Mouse (Mus musculus) liver, embryonic 14.5 days (tissue): Measurements from ENCODE around the gene Lmcd1. TPM values are rescaled to one million over a fixed set of nuclear protein-coding genes. Genes with fewer than 3 reads are reported as not detected.

Source experiments
- ATAC-seq: fragments of 200-750 bp; cut with Nextera tagmentation; 2 replicates; pipeline ENCODE4 v1.8.0; 2017; ENCODE audit warnings: moderate number of reproducible peaks, mild to moderate bottlenecking, moderate library complexity; ENCODE audit not compliant: insufficient read depth
- DNase-seq, 3 experiments: peaks; one replicate each; pipeline ENCODE4 v3.0.0-alpha.2; 2012 to 2013; ENCODE audit warnings: low read depth in 3 of 3, low spot score in 3 of 3
- H3K27ac ChIP-seq: fragments of 300-500 bp; sonication (generic); 2 replicates; pipeline ENCODE4 v1.5.1; 2014; ENCODE audit warnings: moderate library complexity, mild to moderate bottlenecking, control low read depth, inconsistent platforms
- H3K27me3 ChIP-seq: fragments of 300-500 bp; sonication (generic); 2 replicates; pipeline ENCODE4 v1.6.1; 2014; ENCODE audit warnings: mild to moderate bottlenecking, low read length, moderate library complexity; ENCODE audit not compliant: control insufficient read depth, insufficient read depth
- H3K36me3 ChIP-seq: fragments of 300-500 bp; sonication (generic); replicated peaks from 2 replicates; pipeline ENCODE4 v1.6.1; 2014; ENCODE audit warnings: low read depth; ENCODE audit not compliant: control insufficient read depth, insufficient read depth
- H3K4me1 ChIP-seq, 2 experiments: fragments of 200-500 bp in 1 of 2; fragments of 300-500 bp in 1 of 2; sonication (generic) in 1 of 2; replicated peaks; 2 replicates each; pipeline ENCODE4 v1.6.1; 2012 to 2014; ENCODE audit warnings: antibody characterized with exemption in 1 of 2, inconsistent platforms in 1 of 2, low read length in 1 of 2; ENCODE audit not compliant: control insufficient read depth in 2 of 2, insufficient read depth in 2 of 2
- H3K4me2 ChIP-seq: fragments of 300-500 bp; sonication (generic); 2 replicates; pipeline ENCODE4 v1.6.1; 2014; ENCODE audit warnings: low read depth, mild to moderate bottlenecking, control low read depth, moderate library complexity
- H3K4me3 ChIP-seq, 2 experiments: fragments of 200-500 bp in 1 of 2; fragments of 300-500 bp in 1 of 2; sonication (generic) in 1 of 2; 2 replicates each; pipeline ENCODE4 v1.5.1; 2012 to 2014; ENCODE audit warnings: low read depth in 2 of 2, low read length in 2 of 2, mild to moderate bottlenecking in 2 of 2, control low read depth in 1 of 2, inconsistent platforms in 1 of 2, moderate library complexity in 1 of 2; ENCODE audit not compliant: insufficient read depth in 1 of 2
- H3K9ac ChIP-seq: fragments of 300-500 bp; sonication (generic); replicated peaks from 2 replicates; pipeline ENCODE4 v1.6.1; 2014; ENCODE audit warnings: mild to moderate bottlenecking, control low read depth, moderate library complexity
- H3K9me3 ChIP-seq: fragments of 300-500 bp; sonication (generic); 2 replicates; pipeline ENCODE4 v1.6.1; 2016; ENCODE audit warnings: low read length, mixed read lengths; ENCODE audit not compliant: control insufficient read depth
- CTCF ChIP-seq: IDR thresholded peaks from 2 replicates; pipeline ENCODE4 v1.5.1; 2016; ENCODE audit warnings: antibody characterized with exemption, low read depth, control low read depth
- EP300 ChIP-seq: IDR thresholded peaks from 2 replicates; pipeline ENCODE4 v1.6.1; 2016; ENCODE audit warnings: antibody characterized with exemption, low read depth
- WGBS: fragments of 180-500 bp; shearing (Covaris S2); extraction: QIAGEN DNeasy Blood & Tissue Kit; methylation state at CpG from one replicate; pipeline ENCODE4 v1.1.7; 2014; ENCODE audit not compliant: insufficient replicate concordance; 5-methylcytosine and 5-hydroxymethylcytosine counted together
- polyA plus RNA-seq, 2 experiments: library from polyadenylated mRNA; depleted of rRNA in 1 of 2; stranded (reverse) in 1 of 2; unstranded in 1 of 2; fragments of >200 nt; fragmentation: Nextera tagmentation in 1 of 2; extraction: Ambion mirVana in 1 of 2; gene quantifications; 2 replicates each; pipeline versions ENCODE4 v1.2.1 to v1.2.3; 2012 to 2014

Gene Lmcd1
- polyA plus RNA-seq, 2 experiments: 0.27 to 0.39 TPM

- Histone ChIP-seq H3K9ac (no peak overlapping the region), H3K36me3 (no peaks in the 10 kb centered on the region), H3K9me3 (no peaks in the 10 kb centered on the region), H3K27ac (no peak overlapping the region), H3K27me3 (no peaks in the 10 kb centered on the region), H3K4me3 (no peak overlapping the region), H3K4me2 (no peak overlapping the region), H3K4me1 (no peaks in the 10 kb centered on the region)
- TF ChIP-seq EP300: no peak
- TF ChIP-seq CTCF: no peak
- DNase-seq (no peak), ATAC-seq (no peak)
- 62% methylated on average over 6 of the region's 6 CpGs for WGBS
Measured at GRCm38 (mm10) chr6:112337667-112338066, 64.1 kb downstream of the Lmcd1 start.

GRCm38 (mm10) chr6:112339016-112339415, 65.5 kb downstream of the Lmcd1 start:
- TF ChIP-seq CTCF (no peak), EP300 (no peak)
- Histone ChIP-seq H3K4me3 (no peak overlapping the region), H3K9me3 (no peaks in the 10 kb centered on the region), H3K4me1 (no peaks in the 10 kb centered on the region), H3K27me3 (no peaks in the 10 kb centered on the region), H3K4me2 (no peak overlapping the region), H3K36me3 (no peaks in the 10 kb centered on the region), H3K9ac (no peak overlapping the region), H3K27ac (no peak overlapping the region)
- DNase-seq (no peak), ATAC-seq (no peak)
- 63% methylated on average over 4 of the region's 4 CpGs for whole genome bisulfite sequencing

GRCm38 (mm10) chr6:112350452-112350851, 76.9 kb downstream of the Lmcd1 start:
- no peak for ATAC-seq
- Histone ChIP-seq H3K4me1 (no peaks in the 10 kb centered on the region), H3K36me3 (no peaks in the 10 kb centered on the region), H3K27me3 (no peaks in the 10 kb centered on the region), H3K9ac (no peak overlapping the region), H3K4me3 (no peak overlapping the region), H3K9me3 (no peaks in the 10 kb centered on the region), H3K4me2 (no peak overlapping the region), H3K27ac (no peak overlapping the region)
- 68% methylated on average over 4 of the region's 4 CpGs for WGBS
- no peak for DNase-seq
- TF ChIP-seq CTCF: no peak
- TF ChIP-seq EP300: no peak

GRCm38 (mm10) chr6:112359341-112359740, 85.8 kb downstream of the Lmcd1 start:
- H3K27me3 ChIP-seq: no peaks in the 10 kb centered on the region
- H3K36me3 ChIP-seq: no peaks in the 10 kb centered on the region
- TF ChIP-seq EP300 (no peak), CTCF (no peak)
- no peaks in the 10 kb centered on the region for H3K9me3 ChIP-seq
- DNase-seq (no peak), ATAC-seq (no peak)
- 74% methylated on average over 1 of the region's 1 CpGs for WGBS
- H3K9ac ChIP-seq: no peak overlapping the region
- H3K4me1 ChIP-seq: no peaks in the 10 kb centered on the region
- no peak overlapping the region for H3K4me3 ChIP-seq
- no peak overlapping the region for H3K4me2 ChIP-seq
- no peak overlapping the region for H3K27ac ChIP-seq

GRCm38 (mm10) chr6:112360676-112361075, 87.1 kb downstream of the Lmcd1 start:
- no peak overlapping the region for H3K4me2 ChIP-seq
- no peak for TF ChIP-seq EP300
- no peaks in the 10 kb centered on the region for H3K36me3 ChIP-seq
- DNase-seq (no peak), ATAC-seq (no peak)
- no peaks in the 10 kb centered on the region for H3K27me3 ChIP-seq
- WGBS: 69% methylated on average over 8 of the region's 8 CpGs
- no peaks in the 10 kb centered on the region for H3K4me1 ChIP-seq
- H3K9ac ChIP-seq: no peak overlapping the region
- no peak overlapping the region for H3K27ac ChIP-seq
- H3K4me3 ChIP-seq: no peak overlapping the region
- no peaks in the 10 kb centered on the region for H3K9me3 ChIP-seq
